Mouse (Mus musculus) cerebellum, postnatal 4 days (tissue): ENCODE results near the gene Sema3c.

ENCODE experiments used
- DNase-seq, 2 experiments: peaks; one replicate each; pipeline ENCODE4 v3.0.0; 2022; ENCODE audit warnings: low spot score in 2 of 2, mixed read lengths in 1 of 2

Gene Sema3c

GRCm38 (mm10) chr5:17776571-17776970, 202.5 kb downstream of the Sema3c start:
- DNase-seq, result no peak
